Mouse (Mus musculus) left cerebral cortex, adult 8-10 months (tissue): ENCODE results near the gene Mettl21e. TPM values are rescaled to one million over a fixed set of nuclear protein-coding genes. Genes with fewer than 3 reads are reported as not detected.
"Not testable (repeated sequence)": the region's sequence is repeated elsewhere in the genome, so short reads cannot be mapped to it uniquely, and the experiment has no call there.

Experiments
- DNase-seq, 2 experiments: peaks; one replicate each; pipeline ENCODE4 v3.0.0; 2022; ENCODE audit warnings: low spot score in 2 of 2
- total RNA-seq, 4 experiments: library from RNA; stranded (reverse); gene quantifications; 2 replicates each; pipeline ENCODE4 v1.2.4; 2022

The Mettl21e gene
- total RNA-seq, result under 1 TPM in 1 of 4 experiments, not detected in 3; 0.21 TPM

DNA sequence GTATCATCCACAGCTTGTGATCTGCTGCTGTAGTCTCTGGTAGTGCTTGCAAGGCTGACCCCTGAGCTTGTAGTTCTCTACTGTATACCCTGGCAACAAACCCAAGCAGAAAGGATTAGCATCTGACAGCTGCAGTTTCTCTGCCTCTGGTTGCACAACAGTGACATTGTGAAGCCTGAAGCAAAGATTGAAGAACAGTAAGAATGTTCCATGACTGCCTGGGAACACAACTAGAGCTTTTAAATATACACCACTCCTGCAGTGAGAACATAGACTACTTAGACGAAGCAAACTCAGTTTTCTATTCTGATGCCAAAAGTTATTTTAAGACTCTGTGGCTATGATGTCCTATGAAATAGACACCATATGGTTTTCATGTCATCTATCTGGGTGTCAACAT is at the start of gene Mettl21e:
Gene Mettl21e, minus strand, starts transcription at position 86 of the 400 bp plus-strand sequence.
- DNase-seq, result no peak

DNA sequence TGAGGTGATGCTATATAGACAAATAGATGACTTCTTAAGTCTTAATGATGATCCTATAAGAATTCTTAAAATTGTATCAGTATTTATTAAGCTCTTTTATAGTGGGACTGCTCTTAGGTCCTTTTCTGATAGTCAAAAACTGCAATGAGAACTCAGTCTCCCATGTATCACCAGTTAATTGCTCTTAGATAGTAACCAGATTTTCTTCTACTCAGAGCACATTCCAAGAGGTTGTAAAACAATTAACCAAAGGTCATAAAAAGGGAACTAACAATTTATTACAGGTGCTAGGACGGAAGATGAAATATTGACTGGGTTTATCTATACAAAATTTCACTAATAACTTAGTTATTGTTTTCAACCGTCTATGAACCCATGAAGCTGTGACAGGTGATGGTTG is 21.7 kb upstream of the Mettl21e start:
- not testable (repeated sequence) for DNase-seq

DNA sequence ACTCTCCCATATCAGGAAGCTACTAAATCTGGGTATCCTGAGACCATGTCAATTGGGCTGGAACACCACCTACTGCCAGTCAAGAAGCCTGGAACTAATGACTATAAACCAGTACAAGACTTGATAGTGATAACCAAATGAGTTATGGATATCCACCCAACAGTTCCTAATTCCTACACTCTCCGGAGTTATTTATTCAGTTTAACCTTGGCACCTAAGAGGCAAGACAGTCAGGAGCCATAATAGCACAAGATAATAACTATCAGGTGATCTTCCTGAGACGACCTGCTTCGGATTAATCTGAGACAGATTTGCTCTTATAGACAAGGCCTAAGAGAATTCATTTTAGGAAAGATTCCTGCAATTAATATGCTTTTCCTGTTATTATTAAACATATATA is 21.2 kb upstream of the Mettl21e start:
- DNase-seq, result no peak

DNA sequence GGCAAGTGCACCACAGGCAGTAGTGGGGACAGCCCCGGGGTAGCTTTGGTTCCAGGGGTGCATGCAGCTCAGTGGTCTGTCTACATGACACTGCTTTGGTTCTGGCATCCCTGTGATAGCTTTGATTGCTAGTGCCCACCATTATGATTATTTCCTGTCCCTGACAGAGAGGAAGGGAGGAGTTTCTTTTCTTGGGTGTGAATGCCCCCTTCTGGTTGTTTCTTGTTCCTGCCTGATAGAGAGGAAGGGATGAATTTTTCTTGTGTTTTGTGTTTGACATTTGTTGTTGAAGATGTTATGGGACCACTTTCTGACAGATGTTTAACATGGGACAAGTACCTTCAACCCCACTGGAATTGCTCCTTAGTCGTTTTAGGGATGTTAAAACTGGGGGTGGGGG is 18.5 kb upstream of the Mettl21e start:
- DNase-seq, result no peak

DNA sequence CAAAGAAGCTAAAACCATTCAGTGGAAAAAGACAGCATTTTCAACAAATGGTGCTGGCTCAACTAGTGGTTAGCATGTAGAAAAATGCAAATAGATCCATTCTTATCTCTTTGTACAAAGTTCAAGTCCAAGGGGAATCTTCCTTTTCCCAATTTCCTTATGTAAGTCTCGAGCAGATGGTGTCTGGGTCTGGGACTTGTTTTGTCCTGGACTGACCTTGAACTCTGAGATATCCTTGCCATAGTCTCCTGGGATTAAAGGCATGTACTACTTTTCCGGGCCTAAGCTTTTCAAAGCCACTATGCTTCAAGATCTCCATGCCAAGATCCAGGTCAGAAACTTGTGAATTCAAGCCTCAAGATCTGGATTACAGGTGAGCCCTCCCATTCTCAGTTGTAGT is 16.6 kb upstream of the Mettl21e start:
- DNase-seq, result no peak

DNA sequence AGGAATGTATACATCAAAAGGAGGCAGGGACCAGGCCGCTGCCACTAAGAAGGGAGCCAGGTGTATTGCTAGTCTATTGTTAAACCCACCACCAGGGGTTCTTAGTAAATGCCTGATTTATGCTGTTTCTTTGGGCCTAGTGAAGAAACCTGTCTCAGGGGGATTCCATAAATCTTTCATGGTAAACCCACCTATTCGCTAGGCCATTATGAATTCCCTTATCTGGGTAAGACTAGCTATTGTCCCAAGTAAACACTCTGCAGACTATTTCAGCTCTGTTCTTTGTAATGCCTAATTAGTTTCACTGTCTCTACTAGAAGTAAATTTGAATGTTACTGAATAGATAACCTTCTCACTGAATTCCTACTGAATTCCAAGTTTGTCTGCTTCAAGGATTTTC is 15.8 kb upstream of the Mettl21e start:
- DNase-seq, result not testable (repeated sequence)

DNA sequence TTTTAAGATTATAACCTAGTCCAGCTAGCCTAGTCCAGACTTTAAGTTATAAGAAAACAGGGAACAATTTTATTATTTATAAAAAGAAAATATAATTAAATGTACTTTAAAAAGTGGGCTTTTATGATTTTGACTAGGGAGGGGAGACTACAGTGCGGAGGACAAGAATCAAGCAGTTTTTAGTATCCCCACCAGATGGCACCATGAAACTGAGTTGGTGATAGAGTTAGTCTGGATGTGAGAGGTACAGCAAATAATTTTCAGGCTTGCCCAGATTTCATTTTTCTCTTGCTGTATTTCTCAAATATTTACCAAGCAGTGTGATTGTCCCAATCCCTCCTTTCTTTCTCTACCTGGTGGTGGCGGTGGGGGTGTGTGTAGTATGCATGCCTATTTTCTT is 10.3 kb upstream of the Mettl21e start:
- peak in 1 of 2 experiments; percentile 10 for DNase-seq

DNA sequence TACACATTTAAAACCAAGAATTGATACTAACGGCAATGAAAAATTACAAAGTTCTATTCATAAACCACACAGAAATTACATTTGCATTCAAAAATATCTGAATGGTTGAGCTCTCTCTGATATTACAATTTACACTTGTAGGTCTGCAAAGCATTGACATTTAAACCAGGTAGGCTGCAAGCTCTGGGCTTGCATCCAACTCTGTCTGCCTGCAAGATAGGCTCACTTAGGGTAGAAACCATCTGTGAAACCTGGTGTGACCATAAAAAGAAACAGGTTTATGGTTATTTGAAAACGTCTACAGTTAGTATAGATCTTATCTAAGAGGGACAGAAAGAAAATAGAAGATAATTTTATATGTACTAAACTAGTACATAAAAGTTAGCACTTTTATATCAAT is 1.6 kb downstream of the Mettl21e start:
- DNase-seq, result peak in 1 of 2 experiments; percentile 57

DNA sequence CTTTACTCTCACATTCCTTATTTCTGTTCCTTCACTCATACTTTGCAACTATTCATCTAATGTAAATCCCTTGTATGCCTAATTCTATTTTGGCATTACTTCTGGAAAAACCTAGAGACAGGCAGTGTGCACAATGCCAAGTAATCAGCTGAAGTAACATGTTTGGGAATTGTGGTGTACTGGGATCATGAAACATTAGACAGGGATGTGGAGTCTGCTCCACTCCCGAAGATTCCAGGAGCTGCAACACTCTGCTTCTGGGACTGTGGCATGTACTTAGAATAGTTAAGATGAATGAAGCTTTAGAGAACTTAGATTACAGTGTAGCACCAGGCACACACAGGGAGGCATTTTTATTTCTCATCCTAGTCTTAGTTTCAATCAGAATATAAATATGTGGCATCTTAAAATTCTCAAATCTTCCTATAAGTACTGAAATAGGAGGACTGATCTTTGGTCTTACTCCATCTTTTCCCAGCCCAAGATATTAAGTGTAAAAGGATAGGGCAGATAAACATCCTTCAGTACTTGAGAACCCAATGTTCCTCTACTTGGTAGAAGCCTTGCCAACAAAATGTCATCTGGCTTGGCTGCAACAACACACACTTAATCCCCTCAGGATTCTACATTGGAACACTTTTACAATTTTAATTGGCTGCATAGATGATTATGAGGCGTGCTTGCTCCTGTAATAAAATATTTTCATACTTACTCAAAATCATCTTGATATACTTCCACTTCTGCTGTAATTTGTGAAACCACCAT is 2.2 kb downstream of the Mettl21e start:
- no peak for DNase-seq

DNA sequence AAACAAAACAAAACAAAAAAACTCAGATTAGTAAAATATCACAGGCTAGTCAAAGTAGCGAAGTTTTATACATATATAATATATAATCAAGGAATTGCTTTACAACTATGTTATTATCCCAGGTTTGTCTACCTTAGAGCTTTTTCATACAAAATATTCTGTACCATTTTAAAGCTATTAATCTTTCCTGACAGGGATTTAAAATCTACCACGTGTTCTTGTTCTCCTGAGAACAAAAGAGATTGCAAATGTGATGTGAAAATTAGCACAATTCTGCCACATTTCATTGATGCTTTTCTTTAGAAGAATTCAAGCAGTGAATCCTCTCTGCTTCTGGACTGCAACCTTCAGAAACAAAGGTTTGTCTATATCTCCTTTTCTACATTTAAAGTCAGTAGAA is 4.3 kb downstream of the Mettl21e start:
- no peak for DNase-seq

DNA sequence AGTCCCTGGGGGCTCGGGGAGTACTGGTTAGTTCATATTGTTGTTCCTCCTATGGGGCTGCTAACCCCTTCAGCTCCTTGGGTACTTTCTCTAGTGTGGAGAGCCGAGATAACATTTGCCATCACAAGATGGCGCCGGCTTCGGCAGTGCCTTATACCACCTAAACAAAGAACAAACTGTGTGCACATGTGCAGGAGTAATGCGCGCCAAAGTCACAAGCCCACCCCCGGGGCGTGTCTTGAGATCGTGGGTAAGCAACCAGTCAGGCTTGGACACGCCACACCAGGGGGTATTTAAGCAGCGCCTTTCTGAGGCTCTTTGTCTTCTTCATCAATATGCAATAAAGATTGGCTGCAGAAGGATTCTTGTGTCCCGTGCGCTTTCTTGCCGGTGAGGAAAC is 15.9 kb downstream of the Mettl21e start:
- DNase-seq, result no peak

DNA sequence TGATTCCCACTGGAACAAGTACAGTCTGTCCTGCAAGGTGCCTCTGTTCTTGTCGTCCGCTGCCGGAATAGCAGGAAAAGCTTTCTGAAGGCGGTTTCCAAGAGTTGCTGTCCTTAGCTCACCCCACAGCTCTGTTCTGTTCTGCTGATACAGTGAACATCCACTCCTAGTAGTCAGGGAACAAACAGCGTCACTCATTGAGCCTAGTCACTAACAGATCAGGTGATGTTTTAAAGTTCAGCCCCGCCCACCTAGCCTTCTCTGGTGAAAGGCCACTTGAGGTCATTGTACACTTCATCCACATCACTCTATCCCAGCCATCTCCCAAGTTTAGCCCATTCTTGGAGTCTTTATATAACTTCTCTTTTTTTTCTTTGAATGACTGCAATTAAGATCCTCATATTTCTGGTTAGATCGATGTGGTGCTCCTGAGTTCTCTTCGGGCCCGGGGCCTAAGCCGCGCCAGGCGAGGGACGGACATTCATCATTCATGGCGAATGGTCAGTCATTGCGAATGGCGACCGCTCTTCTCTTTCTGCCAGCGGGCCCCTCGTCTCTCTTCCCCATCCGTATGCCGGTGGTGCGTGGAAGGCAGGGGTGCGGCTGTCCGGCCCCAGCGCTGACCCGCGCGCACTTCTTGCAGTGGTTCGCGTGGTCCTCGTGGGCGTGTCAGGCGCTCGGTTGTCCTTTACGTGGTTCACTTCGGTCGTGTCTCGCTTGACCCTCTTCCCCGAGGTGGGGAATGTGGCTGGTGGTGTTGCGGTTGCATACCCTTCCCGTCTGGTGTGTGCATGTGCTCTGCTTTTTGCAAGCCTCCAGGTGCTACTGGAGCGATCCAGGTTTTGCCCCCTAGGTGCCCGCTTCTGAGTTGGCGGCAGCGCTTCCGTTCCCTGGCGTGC is 20.2 kb downstream of the Mettl21e start:
- peak; percentile 16 to 43 for DNase-seq

DNA sequence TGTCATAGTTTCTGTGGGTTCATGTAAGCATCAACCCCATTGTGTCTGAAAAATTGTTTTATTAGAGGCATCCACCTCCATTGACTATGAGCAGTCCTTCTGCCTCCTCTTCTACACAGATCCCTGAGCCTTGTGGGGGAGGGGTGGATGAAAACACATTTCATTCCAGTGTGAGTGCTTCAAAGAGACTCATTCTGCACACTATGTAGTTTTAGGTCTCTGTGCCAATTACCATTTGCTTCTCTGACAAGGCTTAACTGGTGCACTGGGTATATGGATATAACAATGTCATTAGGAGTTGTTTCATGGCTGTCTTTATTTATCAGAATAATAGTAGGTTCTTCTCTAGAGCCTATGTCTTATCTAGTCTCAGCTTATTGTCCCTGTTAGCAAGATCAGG is 32.4 kb downstream of the Mettl21e start:
- no peak for DNase-seq

DNA sequence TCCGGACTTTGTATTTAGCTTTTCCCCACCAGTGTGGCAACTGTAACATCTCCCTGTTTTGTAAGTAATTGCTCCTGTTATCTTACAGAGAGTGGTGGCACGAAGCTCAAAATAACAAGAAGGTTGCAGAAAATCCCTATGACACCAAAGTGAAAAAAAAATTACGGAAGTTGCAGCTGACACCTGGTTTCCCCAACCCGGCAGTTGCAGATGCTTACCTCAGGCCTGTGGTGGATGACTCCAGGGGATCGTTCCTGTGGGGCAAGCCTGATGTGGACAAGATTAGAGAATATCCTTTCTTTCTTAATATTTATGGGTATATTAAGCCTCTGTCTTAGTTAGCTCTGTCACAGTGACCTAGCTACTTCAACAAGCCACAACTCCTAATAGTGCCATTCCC is 40.7 kb downstream of the Mettl21e start:
- no peak for DNase-seq

DNA sequence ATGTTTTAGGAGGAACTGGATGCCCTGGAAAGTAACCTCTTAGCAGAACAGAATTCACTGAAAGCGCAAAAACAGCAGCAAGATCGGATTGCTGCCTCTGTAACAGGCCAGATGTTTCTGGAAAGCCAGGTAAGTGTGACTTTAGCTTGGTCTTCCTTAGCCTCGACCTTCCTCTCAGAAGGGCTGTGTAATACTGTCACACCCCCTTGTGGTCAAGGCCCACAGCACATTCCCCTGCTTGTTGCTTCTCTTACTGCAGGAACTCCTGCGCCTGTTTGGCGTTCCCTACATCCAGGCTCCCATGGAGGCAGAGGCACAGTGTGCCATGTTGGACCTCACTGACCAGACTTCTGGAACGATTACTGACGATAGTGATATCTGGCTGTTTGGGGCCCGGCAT is 44.9 kb downstream of the Mettl21e start:
- DNase-seq, result no peak

DNA sequence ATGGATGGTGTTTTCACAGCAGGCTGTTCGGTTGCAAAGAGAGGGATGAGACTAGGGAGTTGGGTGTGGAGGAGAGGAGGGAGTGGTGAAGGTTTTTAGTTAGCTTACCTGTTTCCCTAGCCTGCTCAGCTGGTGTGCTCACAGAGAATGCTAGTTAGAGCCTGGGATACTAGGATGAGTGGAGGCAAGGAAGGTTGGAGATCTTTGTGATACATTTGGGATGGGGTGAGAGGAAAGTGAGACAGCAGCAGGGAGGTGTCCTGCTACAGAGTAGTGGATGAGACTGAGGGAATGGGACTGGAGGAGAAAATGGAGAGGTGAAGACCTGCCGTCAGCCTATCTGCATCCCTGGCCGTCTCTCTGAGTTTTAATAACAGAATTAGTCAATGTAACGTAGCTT is 46.1 kb downstream of the Mettl21e start:
- DNase-seq, result no peak

DNA sequence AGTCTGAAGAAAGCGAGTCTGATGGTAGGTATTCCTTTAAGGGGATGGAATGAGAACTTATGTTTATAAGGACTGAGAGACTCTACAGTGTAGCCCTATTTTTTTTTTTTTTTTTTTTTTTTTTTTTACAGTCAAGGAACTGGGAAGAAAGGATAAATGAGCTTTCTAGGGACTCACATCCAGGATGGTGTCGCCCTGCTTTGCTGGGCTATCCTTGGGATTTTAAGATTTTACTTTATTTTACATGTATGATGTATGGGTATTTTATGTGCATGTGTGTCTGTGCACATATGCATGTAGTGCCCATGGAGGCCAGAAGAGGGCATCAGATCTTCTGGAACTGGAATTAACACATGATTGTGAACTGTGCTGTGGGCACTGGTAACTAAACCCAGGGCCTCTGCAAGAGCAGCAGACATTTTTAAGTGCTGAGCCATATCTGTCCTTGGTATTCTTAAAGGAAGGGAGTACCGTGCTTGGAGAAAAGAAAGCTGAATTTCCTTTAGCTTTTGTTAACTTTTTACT is 50.8 kb downstream of the Mettl21e start:
- DNase-seq, result no peak

DNA sequence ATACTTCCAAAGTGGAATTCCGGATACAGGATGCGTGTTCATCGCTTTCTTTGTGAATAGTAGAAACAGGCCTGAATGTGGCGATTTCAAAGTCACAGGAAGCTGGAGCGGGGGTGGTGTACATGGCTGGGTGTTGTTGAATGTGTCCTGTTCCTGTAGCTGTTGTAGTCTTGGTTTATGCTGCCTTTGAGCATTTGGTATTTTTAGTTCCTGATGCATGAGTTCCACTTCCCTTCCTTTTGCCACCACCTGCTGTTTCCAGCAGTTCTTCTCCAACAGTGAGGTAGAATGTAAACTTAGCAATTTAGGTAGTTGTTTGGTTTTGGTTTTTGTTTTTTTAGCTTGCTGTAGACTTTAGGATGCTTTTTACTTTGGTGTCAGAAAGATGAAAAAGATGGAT is 56.4 kb downstream of the Mettl21e start:
- DNase-seq, result no peak

DNA sequence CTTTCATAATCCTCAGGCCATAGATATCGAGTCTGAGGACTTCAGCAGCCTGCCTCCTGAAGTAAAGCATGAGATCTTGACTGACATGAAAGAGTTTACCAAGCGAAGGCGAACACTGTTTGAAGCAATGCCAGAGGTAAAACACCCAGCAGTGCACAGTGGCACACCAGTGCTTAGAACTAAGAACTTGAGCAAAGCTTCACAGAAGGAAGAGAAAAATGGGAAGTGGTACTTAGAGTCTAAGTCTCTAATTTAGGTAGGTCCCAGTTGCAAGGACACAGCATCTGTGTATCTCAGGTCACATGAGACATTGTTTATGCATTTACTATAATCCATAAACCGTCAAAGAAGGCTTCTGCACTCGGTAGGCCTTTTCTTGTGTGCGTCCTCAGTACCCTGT is 56.9 kb downstream of the Mettl21e start:
- DNase-seq, result no peak

DNA sequence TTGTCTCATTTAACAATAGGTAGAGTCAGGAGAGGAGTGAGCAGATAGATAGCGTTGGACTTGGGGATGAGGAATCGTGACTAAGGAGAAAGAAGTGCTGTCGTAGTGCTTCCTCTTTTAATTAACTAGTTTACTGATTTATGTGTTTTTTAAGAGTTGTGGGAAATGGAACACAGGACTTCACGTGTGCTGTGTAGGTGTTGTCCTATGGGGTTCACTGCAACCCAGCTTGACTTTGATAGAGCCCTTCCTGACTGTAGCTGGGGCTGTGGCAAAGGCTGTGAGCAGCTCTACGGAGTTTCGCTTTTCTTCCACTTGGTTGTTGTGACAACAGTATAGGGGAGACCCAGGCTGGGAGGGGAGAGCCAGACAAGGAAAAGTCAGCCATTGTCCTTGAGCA is 60.4 kb downstream of the Mettl21e start:
- DNase-seq, result no peak

DNA sequence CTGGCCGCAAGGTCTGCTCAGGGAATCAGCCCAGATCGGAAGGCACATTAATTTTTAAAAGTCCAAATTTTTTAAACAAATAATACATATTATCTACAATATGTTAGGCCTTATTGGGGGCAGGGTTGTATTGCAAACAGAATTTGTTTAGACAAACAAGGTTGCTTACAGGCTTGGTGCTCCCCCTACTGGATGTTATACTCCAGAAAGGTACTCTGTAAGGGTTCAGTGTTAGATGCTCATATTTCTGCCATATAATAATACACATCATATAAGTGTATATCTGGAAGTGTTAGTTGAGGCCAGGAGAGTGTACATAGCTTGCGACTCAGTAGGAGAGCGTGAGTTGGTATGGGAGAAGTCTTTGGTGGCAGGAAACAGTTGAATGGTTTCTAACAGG is 63.5 kb downstream of the Mettl21e start:
- no peak for DNase-seq
